18 mouse cellular contexts compared by ENCODE assay signal in the genomic region with DNA sequence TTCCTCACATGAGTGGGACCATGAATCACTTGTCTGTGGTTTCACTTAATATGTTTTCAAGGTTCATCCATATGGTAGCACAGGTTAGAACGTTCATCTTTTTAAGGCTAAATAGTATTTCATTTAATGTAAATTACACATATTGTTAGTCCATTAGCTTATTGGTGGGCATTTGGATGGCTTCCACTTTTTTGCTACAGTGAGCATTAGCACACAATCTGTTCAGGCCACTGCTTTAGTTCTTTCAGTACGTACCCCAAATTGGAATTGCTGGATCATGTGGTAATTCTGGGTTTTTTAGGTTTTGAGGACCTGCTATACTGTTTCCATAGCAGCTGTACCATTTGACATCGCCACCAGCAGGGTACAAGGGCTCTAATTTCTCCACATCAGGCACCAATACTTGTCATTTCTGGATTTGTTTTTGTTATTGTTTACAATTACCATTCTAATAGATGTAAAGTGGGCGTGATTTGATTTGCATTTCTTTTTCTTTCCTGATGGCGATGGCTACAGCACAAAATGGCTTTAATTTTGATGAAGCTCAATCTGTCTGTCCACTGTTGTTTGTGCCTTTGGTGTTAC. TPM values are rescaled to one million over a fixed set of nuclear protein-coding genes. Genes with fewer than 3 reads are reported as not detected.
A peak's percentile ranks its signal among the peaks of the same experiment; 100 is the strongest.
DNase-seq lines count a peak whose midpoint lies in the region; ATAC-seq and TF ChIP-seq lines count a peak whose summit lies in the region.
"Had no signal": no experiment of that assay in that cellular context is flagged by ENCODE, and none has a peak within 500 bp of the region (broad histone marks: within the 10 kb centered on the region; RNA-seq: fewer than 3 reads in every experiment).

No protein-coding gene starts in this region.

- WGBS in limb, embryonic 12.5 days: 89% methylated on average over 5 of the region's 5 CpGs
- 86% methylated on average over 5 of the region's 5 CpGs for WGBS in limb, embryonic 10.5 days
- WGBS in embryonic facial prominence, embryonic 15.5 days: 88% methylated on average over 5 of the region's 5 CpGs
- 52% methylated on average over 5 of the region's 5 CpGs for WGBS in hindbrain, postnatal 0 days

- H3K36me3 ChIP-seq in limb, embryonic 12.5 days: peaks cover 13% of the 10 kb centered on the region
- H3K36me3 ChIP-seq in limb, embryonic 10.5 days: peaks cover 19% of the 10 kb centered on the region
- peaks cover 13% of the 10 kb centered on the region for H3K36me3 ChIP-seq in embryonic facial prominence, embryonic 15.5 days
- no peaks in the 10 kb centered on the region for H3K36me3 ChIP-seq in hindbrain, postnatal 0 days (ENCODE audit: insufficient read depth, low read length)

- no peak for TF ChIP-seq CTCF in hindbrain, postnatal 0 days (IDR thresholded peaks at IDR 0.05; ENCODE audit: low read depth)

- no peak overlapping the region for H3K4me2 ChIP-seq in limb, embryonic 12.5 days
- H3K4me2 ChIP-seq in embryonic facial prominence, embryonic 15.5 days (replicated peaks): no peak overlapping the region
- H3K4me2 ChIP-seq in hindbrain, postnatal 0 days (ENCODE audit: low read depth, low read length): no peak overlapping the region
- H3K4me2 ChIP-seq: heart, embryonic 12.5 days; intestine, embryonic 15.5 days had no signal

- H3K27me3 ChIP-seq in limb, embryonic 12.5 days: no peaks in the 10 kb centered on the region
- no peaks in the 10 kb centered on the region for H3K27me3 ChIP-seq in limb, embryonic 10.5 days (ENCODE audit: low read depth, poor library complexity, severe bottlenecking)
- H3K27me3 ChIP-seq in embryonic facial prominence, embryonic 15.5 days: no peaks in the 10 kb centered on the region
- H3K27me3 ChIP-seq in hindbrain, postnatal 0 days (ENCODE audit: insufficient read depth, low read length): no peaks in the 10 kb centered on the region
- H3K27me3 ChIP-seq: heart, embryonic 12.5 days; intestine, embryonic 15.5 days had no signal

- peaks cover 52% of the 10 kb centered on the region for H3K4me1 ChIP-seq in limb, embryonic 12.5 days (replicated peaks)
- peaks cover 54% of the 10 kb centered on the region for H3K4me1 ChIP-seq in limb, embryonic 10.5 days
- peaks cover 36% of the 10 kb centered on the region for H3K4me1 ChIP-seq in embryonic facial prominence, embryonic 15.5 days
- peaks cover 5% of the 10 kb centered on the region; the same call in 1 of the 2 replicates for H3K4me1 ChIP-seq in hindbrain, postnatal 0 days (ENCODE audit: insufficient read depth, low read length)

- H3K9ac ChIP-seq in limb, embryonic 12.5 days (replicated peaks): no peak overlapping the region
- H3K9ac ChIP-seq in embryonic facial prominence, embryonic 15.5 days: no peak overlapping the region
- H3K9ac ChIP-seq in hindbrain, postnatal 0 days (replicated peaks; ENCODE audit: low read length): no peak overlapping the region
- H3K9ac ChIP-seq: heart, embryonic 12.5 days; intestine, embryonic 15.5 days had no signal

- peak; percentile 65 to 70 for DNase-seq in cerebellum, postnatal 10 days
- DNase-seq in cerebellum, adult 9-10 months: no peak
- DNase-seq in limb, embryonic 10.5 days (ENCODE audit: low spot score): no peak
- no peak for DNase-seq in hindbrain, postnatal 0 days (ENCODE audit: low spot score)
- no peak for DNase-seq in layer of hippocampus, adult 9-10 months (ENCODE audit: low spot score)
- no peak for DNase-seq in heart, adult 8-10 months (ENCODE audit: low spot score)
- DNase-seq: cerebellum, adult 9-11 months; embryo, embryonic 11 days; gastrocnemius, postnatal 36 days; right cerebral cortex, postnatal 25 days had no signal

- no peaks in the 10 kb centered on the region for H3K9me3 ChIP-seq in limb, embryonic 12.5 days
- H3K9me3 ChIP-seq in limb, embryonic 10.5 days (replicated peaks): no peaks in the 10 kb centered on the region
- H3K9me3 ChIP-seq in embryonic facial prominence, embryonic 15.5 days (replicated peaks): no peaks in the 10 kb centered on the region
- no peaks in the 10 kb centered on the region for H3K9me3 ChIP-seq in hindbrain, postnatal 0 days (ENCODE audit: low read length)
- H3K9me3 ChIP-seq: G1E; heart, embryonic 12.5 days; intestine, embryonic 15.5 days had no signal

- peak overlapping the region; percentile 72; the same call in 1 of the 2 replicates for H3K27ac ChIP-seq in limb, embryonic 12.5 days
- H3K27ac ChIP-seq in limb, embryonic 10.5 days: no peak overlapping the region
- peak overlapping the region; percentile 88; the same call in 1 of the 2 replicates for H3K27ac ChIP-seq in embryonic facial prominence, embryonic 15.5 days (replicated peaks)
- peak overlapping the region; percentile 65; the same call in 1 of the 2 replicates for H3K27ac ChIP-seq in hindbrain, postnatal 0 days
- H3K27ac ChIP-seq: intestine, embryonic 15.5 days; stomach, postnatal 0 days had no signal

- ATAC-seq in limb, embryonic 12.5 days (ENCODE audit: insufficient number of reproducible peaks, insufficient read depth, low FRiP score, low TSS enrichment, low read depth): no peak
- ATAC-seq in embryonic facial prominence, embryonic 15.5 days (ENCODE audit: insufficient number of reproducible peaks, low FRiP score, low TSS enrichment, low read depth): no peak
- no peak for ATAC-seq in hindbrain, postnatal 0 days
- ATAC-seq: CD4-positive, CD25-positive, alpha-beta regulatory T cell, adult 4 months had no signal

- no peak overlapping the region for H3K4me3 ChIP-seq in limb, embryonic 12.5 days (replicated peaks)
- no peak overlapping the region for H3K4me3 ChIP-seq in limb, embryonic 10.5 days
- no peak overlapping the region for H3K4me3 ChIP-seq in embryonic facial prominence, embryonic 15.5 days (replicated peaks)
- no peak overlapping the region for H3K4me3 ChIP-seq in hindbrain, postnatal 0 days (ENCODE audit: low read length)
- H3K4me3 ChIP-seq: erythroblast, embryonic 14.5 days; heart, embryonic 12.5 days; intestine, embryonic 15.5 days had no signal

RNA-seq across cellular contexts. Expression of a gene that starts 49.8 kb away (rescaled TPM):
- polyA plus RNA-seq in limb, embryonic 12.5 days (2016; fragmentation: Nextera tagmentation; extraction: Ambion mirVana): 44.4 and 45.2 TPM in 2 replicates
- 53.8 and 58.5 TPM in 2 replicates for polyA plus RNA-seq in limb, embryonic 10.5 days (2016; fragmentation: Nextera tagmentation; extraction: Ambion mirVana)
- 36.0 and 38.4 TPM in 2 replicates for polyA plus RNA-seq in embryonic facial prominence, embryonic 15.5 days (2015; fragmentation: Nextera tagmentation; extraction: Ambion mirVana)
- total RNA-seq in hindbrain, postnatal 0 days (2014; rRNA removed): 21.4 and 21.9 TPM in 2 replicates
- 17.2 and 19.1 TPM in 2 replicates for polyA plus RNA-seq in hindbrain, postnatal 0 days (2015; fragmentation: Nextera tagmentation; extraction: Ambion mirVana)
- 10 to 100 TPM; 11.7 to 13.0 (median 12.1) TPM for total RNA-seq in heart, adult 8-10 months (2022)

RNA-seq across cellular contexts. Expression of a gene that starts 51.0 kb away (rescaled TPM):
- 145 and 147 TPM in 2 replicates for polyA plus RNA-seq in limb, embryonic 12.5 days (2016; fragmentation: Nextera tagmentation; extraction: Ambion mirVana)
- polyA plus RNA-seq in limb, embryonic 10.5 days (2016; fragmentation: Nextera tagmentation; extraction: Ambion mirVana): 159 and 168 TPM in 2 replicates
- 149 and 153 TPM in 2 replicates for polyA plus RNA-seq in embryonic facial prominence, embryonic 15.5 days (2015; fragmentation: Nextera tagmentation; extraction: Ambion mirVana)
- 321 and 337 TPM in 2 replicates for total RNA-seq in hindbrain, postnatal 0 days (2014; rRNA removed)
- 278 and 295 TPM in 2 replicates for polyA plus RNA-seq in hindbrain, postnatal 0 days (2015; fragmentation: Nextera tagmentation; extraction: Ambion mirVana)
- total RNA-seq in heart, adult 8-10 months (2022): 10 to 100 TPM; 86.7 to 93.0 (median 89.0) TPM

RNA-seq across cellular contexts. Expression of a gene that starts 55.0 kb away (rescaled TPM):
- 17.3 and 21.5 TPM in 2 replicates for polyA plus RNA-seq in limb, embryonic 12.5 days (2016; fragmentation: Nextera tagmentation; extraction: Ambion mirVana)
- 13.0 and 15.2 TPM in 2 replicates for polyA plus RNA-seq in limb, embryonic 10.5 days (2016; fragmentation: Nextera tagmentation; extraction: Ambion mirVana)
- 20.7 and 21.7 TPM in 2 replicates for polyA plus RNA-seq in embryonic facial prominence, embryonic 15.5 days (2015; fragmentation: Nextera tagmentation; extraction: Ambion mirVana)
- 108 and 115 TPM in 2 replicates for total RNA-seq in hindbrain, postnatal 0 days (2014; rRNA removed)
- polyA plus RNA-seq in hindbrain, postnatal 0 days (2015; fragmentation: Nextera tagmentation; extraction: Ambion mirVana): 28.8 and 29.7 TPM in 2 replicates
- 10 to 100 TPM; 31.5 to 38.8 (median 37.6) TPM for total RNA-seq in heart, adult 8-10 months (2022)

Comparison
In these comparisons a context has a peak if more than half of its experiments do, and no peak if none do; other contexts are left out.
1. DNase-seq: peak in cerebellum, postnatal 10 days (2 of 2); none in cerebellum, adult 9-10 months (single experiment), limb, embryonic 10.5 days (single experiment), hindbrain, postnatal 0 days (single experiment), layer of hippocampus, adult 9-10 months (single experiment) and heart, adult 8-10 months (single experiment).